Mouse (Mus musculus) kidney, adult 9 months (tissue): ENCODE data around the gene Prkacb.
"Not testable (repeated sequence)": the region's sequence is repeated elsewhere in the genome, so short reads cannot be mapped to it uniquely, and the experiment has no call there.

Source experiments
- DNase-seq: peaks from one replicate; pipeline ENCODE4 v3.0.0; 2022

The Prkacb gene

DNA sequence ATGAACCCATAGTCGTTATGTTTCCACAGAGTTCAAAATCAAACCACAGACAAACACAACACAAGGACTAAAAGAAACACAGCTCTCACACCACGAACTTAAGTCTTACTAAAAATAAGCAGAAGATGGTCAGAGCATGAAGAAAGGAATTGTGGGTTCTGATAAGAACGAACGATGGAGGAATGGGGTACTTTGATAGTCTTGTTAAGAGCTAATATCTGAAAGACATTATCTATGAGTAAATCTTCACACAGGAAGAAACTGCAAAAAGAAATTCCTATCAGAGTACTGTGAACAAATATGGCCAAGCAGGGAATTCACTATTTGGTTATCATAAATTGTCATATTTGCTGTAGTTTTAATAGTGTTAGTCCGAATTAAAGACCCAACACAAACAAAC, 36.1 kb downstream of the Prkacb start:
- DNase-seq: no peak

DNA sequence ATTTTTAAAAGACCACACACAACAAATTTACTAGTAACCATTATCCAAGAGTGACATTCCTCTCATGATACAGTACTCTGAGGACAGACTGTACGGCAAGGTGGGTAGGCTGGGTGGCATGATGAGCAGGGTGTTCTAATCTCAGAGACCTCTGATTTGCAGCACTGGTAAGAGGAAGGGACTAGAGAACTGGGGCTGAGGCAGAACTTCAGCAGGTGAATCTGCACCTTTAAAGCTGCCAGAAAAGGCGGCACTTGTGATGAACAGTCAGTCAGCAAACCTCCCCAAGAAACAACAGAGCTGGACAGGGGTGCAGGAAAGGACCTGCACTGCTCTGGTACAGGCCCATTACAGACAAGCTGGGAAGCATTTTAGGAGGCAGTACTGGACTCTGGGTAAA, 41.9 kb downstream of the Prkacb start:
- no peak for DNase-seq

GRCm38 (mm10) chr3:146769940-146770659, 42.7 kb downstream of the Prkacb start:
- no peak for DNase-seq

DNA sequence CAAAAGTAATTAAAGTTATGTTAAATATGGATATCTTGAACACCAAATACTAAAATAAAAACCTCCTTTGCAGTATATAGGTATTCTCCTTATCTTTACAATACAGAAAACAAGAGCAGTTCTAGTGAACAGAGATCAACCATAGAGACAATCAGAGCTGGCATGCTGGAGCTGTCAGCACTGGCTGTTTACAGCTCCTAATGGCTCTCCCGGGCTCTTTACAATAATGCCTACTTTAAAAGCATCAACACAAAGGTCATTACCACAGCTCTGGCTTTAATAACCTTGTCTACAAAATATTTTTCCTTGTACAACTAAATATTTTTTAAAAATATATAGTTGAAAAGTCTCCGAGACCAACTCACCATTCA, 43.2 kb downstream of the Prkacb start:
- no peak for DNase-seq

- no peak for DNase-seq
Measured at GRCm38 (mm10) chr3:146768921-146769320, 43.9 kb downstream of the Prkacb start.

DNA sequence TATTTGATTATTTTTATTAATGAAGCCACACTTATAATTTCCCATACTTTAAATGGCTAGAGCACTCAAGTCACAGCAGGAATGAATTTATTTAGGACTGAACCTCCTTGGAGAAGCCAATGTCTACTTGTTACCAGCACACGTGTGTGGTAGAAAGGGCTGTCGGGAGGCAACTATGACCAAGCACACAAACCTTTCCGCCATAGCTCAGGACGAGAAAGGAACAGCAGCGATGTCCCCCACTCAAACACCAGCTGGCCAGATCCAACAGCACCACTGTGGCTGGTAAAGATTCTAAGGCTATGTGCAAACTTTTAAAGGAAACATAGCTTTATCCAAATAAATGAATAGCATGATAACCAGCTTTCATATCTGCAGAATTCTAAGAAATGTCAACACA, 44.4 kb downstream of the Prkacb start:
- DNase-seq: no peak

DNA sequence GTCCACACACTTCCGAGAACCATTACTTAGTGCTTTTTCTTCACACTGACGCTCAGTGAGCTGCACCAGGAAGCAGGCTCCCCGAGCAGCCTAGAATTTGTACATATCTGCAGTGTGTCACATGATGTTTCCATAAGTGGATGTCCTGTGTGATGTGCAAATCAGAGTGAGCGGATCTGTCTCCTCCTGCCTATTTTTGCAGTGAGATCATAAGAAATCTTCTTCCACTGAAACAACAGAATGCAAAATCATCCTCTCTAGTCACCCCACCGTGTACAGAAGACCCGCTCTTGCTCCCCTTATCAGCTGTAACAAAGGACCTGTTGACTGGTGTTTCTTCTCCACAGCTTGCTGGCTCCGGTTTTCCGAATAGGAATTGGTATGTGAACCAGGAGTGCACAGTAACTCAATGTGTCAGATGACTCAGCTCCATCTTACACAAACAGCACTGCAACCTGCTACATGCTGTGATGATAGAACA, 46.0 kb downstream of the Prkacb start:
- DNase-seq: no peak

- DNase-seq: no peak
Measured at GRCm38 (mm10) chr3:146766071-146766605, 46.7 kb downstream of the Prkacb start.

DNA sequence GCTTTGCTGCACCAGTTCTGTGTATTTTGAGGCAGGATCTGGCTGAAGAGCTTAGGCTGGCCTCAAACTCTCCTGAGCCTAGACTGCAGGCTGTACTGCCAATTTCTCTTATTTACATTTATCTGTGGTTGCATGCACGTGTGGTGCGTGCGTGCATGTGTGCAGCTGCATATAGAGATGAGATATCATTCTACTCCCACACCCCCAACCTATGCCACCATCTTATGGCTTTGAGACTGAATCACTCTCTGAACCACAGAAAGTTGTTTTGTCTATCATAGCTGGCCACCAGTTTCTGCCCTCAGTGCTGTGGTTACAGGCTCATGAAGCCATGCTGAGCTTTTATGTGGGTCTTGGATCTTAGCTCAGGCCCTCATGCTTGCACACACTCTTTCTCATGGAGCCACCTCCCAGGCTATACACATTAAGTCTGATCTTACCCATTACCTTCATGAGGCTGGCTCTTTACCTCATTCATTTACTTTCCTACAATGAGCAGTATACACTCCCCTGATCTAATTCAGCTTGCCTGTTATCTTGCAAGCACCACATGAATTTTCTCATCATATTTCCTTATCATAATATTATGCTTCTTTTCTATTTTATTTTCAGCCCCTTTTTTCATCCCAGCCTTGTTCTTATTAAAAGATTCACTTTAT, 47.8 kb downstream of the Prkacb start:
- no peak for DNase-seq

DNA sequence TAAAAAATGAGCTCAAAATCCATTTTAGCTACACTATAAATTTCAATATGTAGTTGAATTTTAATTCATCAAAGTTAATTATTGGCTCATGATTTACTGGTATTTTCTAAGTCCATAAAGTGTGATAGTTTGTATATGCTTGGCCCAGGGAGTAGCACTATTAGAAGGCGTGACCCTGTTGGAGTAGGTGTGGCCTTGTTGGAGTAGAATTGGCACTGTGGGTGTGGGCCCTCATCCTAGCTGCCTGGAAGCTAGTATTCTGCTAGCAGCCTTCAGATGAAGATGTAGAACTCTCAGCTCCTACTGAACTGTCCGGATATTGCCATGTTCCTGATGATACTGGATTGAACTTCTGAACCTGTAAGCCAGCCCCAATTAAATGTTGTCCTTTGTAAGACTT, 49.7 kb downstream of the Prkacb start:
- not testable (repeated sequence) for DNase-seq

DNA sequence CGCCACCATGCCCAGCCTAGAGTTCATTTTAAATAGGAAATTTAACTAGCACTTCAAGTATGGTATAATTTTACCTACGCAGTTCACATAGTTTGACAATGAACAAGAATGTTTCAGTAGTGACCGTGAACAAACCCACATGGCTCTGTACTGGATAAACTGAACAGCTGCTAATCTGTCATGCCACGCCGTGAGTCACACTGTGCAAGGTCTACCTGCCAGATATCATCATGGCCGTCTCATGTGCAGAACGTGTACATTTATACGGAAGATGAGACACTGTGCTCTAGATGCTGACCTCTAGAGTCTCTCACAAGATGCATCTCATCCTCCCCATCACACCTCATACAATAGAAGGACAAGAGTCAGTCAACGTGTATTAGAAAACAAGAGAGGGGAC, 51.5 kb downstream of the Prkacb start:
- no peak for DNase-seq

- DNase-seq: no peak
Measured at GRCm38 (mm10) chr3:146757970-146758960, 54.5 kb downstream of the Prkacb start.

DNA sequence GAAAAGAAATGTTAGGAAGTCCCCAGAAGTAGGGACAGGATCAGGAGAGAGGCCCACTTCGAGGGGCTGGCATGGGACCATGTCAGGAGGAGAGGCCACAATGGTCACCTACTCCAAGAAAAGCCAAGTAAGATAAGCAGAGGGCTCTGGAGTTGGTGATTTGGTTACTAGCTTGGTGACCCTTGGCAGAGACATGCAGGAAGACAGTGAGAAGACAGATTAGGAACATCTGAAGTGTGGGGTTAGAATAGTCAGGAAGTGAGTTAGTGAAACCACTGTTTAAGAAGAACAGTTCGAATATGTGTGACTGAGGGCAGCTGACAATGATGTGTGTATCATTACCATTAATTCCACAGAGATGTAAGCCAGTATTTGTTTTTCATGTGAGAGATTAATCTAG, 58.5 kb downstream of the Prkacb start:
- DNase-seq: no peak

DNA sequence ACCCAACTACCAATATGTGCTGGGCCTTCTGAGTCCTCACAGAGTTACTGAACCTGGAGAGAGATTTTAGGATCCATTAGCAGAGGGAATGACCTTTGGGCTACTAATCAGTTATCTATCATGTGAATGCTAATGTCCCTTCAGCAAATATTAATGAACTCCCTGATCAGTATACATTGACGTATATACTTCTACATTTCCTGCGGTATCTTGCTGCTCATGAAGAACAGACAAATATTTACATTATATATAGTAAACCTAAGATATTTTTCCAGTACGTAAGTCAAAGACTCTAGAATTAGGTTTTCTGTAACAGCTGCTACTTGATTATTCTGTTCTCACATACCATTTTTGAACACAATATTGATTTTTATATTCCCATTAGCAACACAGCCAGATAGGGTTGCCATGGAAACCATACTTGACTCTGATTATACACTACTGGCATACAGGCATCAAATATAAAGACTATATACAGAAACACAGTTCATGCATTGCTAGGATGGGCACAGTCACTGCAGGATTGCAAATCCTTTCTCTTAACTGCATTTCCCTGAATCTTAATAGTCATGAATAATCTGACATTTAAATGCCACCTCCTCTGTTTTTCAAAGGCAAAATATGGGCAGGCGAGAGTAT, 71.1 kb downstream of the Prkacb start:
- DNase-seq: no peak

DNA sequence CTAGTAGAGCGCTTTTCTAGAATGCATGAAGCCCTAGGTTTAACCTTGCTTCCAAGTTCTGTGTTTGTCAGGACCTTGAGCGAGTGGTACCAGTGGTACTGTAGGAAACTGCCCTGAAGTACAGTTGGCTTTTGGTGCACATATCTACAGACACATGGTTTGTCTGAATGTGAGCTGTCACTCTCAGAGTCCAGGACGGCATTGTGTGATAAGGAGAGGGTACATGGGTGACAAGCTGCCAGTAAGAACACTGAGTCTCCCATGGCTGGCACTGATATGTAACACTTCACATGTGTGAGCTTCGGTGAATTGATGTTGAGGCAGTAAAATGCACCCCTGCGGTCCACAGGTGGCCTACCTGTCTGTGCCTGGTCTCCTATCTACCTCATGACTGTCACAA, 71.6 kb downstream of the Prkacb start:
- no peak for DNase-seq

DNA sequence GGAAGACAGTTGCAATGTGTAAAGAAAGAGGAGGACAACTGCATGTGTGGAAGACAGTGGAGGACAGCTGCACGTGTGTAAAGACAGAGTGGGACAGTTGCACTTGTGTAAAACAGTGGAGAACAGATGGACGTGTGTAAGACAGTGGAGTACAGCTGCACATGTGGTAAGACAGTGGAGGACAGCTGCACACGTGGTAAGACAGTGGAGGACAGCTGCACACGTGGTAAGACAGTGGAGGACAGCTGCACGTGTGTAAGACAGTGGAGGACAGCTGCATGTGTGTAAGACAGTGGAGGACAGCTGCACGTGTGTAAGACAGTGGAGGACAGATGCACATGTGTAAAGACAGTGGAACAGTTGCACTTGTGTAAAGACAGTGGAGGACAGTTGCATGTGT, 76.6 kb downstream of the Prkacb start:
- DNase-seq: not testable (repeated sequence)

DNA sequence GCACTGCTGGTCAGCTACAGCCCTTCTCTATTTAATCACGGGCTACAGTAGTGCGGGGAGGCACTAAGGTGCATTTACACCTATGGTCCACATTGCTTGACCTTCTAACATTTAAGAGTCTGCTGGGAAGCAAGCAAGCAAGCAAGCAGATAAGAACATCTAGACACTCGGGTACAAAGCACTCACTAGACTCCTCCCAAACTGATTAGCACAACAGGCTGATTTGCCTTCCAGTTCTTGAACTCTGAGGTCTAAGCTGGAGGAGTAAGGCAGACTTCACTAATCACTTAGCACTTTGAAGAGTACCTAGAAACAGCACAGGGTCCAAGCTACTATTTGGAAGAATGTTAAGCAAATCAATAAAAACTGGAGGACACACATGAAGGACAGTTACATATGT, 77.1 kb downstream of the Prkacb start:
- no peak for DNase-seq

DNA sequence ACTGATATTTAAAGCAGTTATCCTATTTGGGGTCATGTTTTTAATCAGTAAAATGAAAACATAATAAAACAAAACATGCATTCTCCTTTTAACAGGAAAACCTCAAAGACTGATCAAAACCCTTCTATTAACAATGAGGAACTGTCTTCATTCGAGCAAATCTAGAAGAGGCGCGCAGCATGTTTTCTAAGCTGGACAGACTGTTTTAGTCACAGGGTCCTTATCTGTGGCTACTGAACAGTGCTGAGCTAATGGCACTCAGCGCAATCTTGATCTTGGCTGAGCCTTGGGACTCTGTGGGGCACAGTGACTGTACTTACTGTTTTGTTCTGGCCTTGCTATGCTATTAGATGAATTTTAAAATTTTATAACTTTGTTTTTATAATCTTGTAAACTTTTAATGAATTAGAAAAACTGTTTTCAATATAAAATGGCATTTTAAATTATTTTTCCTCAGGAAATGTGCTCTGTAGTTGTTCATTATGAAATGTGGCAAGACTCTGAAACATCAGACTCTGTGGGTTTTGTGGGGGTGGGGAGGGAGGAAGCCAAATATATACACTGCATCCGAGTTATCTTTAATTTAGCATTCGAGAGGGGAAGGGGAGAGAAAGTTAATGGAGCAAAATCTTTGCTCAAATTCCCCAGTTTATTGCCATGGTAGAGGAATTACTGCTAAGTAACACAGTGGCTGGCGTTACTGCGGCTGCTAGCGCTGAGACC, 77.7 kb downstream of the Prkacb start:
- DNase-seq: no peak

- no peak for DNase-seq
Measured at GRCm38 (mm10) chr3:146731499-146731898, 81.3 kb downstream of the Prkacb start.

- DNase-seq: no peak
Measured at GRCm38 (mm10) chr3:146723037-146723436, 89.8 kb downstream of the Prkacb start.

GRCm38 (mm10) chr3:146719696-146720095, 93.1 kb downstream of the Prkacb start:
- DNase-seq: no peak

- peak; percentile 21 for DNase-seq
Measured at GRCm38 (mm10) chr3:146718251-146718650, 94.5 kb downstream of the Prkacb start.
